Mouse (Mus musculus): Measurements from ENCODE around the gene Rela.

GRCm38 (mm10) chr19:5621884-5622283, 15.4 kb upstream of the Rela start:
- no peak for TF ChIP-seq CTCF (IDR thresholded peaks at IDR 0.05)
- TF ChIP-seq EP300 (IDR thresholded peaks at IDR 0.05) = no peak

Data from lung, postnatal 0 days (tissue).